Mouse (Mus musculus) left cerebral cortex, adult 2 months (tissue): ENCODE measurements around the gene Mob1a. TPM values are rescaled to one million over a fixed set of nuclear protein-coding genes. Genes with fewer than 3 reads are reported as not detected.

Experiments
- DNase-seq, 2 experiments: peaks; one replicate each; pipeline ENCODE4 v3.0.0; 2021 to 2022; ENCODE audit warnings: low spot score in 2 of 2, mixed read lengths in 1 of 2; ENCODE audit errors: extremely low spot score in 1 of 2
- H3K27ac ChIP-seq: fragments of 200-600 bp; 2 replicates; pipeline ENCODE4 v1.8.1; 2022
- H3K4me3 ChIP-seq: fragments of 200-600 bp; 2 replicates; pipeline ENCODE4 v1.8.1; 2022
- CTCF ChIP-seq: fragments of 200-600 bp; IDR thresholded peaks from 2 replicates; pipeline ENCODE4 v1.8.1; 2022; ENCODE audit warnings: antibody characterized with exemption, mild to moderate bottlenecking, moderate library complexity
- intact Hi-C: fragments of 180-260 bp; cut with DNase I; formaldehyde crosslinking; loops from one replicate; pipeline ENCODE4 v1.15.1; 2025
- total RNA-seq, 2 experiments: library from RNA; stranded (reverse); gene quantifications; 2 replicates each; pipeline ENCODE4 v1.2.3; 2021

The Mob1a gene
- total RNA-seq, 2 experiments from 2014 or later: 18.9 to 22.0 TPM

- Histone ChIP-seq H3K4me3 (no peak overlapping the region), H3K27ac (no peak overlapping the region)
- TF ChIP-seq CTCF: no peak
- intact Hi-C loops: no loop called here
- DNase-seq: no peak
Measured at GRCm38 (mm10) chr6:83347916-83348315, 22.1 kb downstream of the Mob1a start.

- peak within 1 kb of the TSS; percentile 93 for H3K27ac ChIP-seq
- H3K4me3 ChIP-seq: peak within 1 kb of the TSS; percentile 83
- DNase-seq: no peak
- no peak for TF ChIP-seq CTCF
- intact Hi-C loops: no loop called here
Measured at GRCm38 (mm10) chr6:83348873-83349272, 23.1 kb downstream of the Mob1a start, which contains the start of gene Bola3. TSS of gene Bola3 (plus strand) at chr6:83349147.

DNA sequence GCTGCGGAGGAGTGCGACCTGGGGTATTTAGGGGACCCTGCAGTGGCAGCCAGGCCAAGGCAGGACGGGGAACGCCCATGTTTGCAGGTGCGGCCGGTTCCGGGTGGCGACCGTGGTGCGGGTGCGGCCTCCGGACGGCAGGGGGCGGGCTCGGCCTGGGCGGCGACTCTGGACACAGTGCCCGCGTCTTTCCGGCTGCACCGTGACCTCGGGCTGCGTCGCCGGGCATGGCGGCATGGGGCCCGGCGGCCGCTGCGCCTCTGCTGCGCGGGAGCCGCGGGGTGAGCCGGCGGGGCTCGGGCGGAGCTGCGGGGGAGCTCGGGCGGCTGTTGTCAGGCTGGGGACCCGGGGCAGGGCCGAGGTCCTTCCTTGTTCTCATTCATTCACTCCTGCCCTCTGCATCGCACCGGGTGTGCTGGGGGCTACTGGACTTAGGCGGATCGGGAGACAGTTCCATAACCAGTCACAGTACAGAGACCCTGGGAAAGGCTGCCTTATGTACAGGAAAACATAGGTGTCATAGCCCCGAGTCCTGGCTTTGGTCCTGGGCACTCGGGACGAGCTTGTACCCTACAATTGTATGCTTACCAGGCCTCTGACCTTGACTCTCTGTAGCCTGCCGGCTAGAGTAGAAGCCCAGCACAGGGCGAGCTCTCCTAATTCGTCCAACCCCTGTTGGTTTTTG is 23.6 kb downstream of the Mob1a start:
- intact Hi-C loops: no loop called here
- peak overlapping the region; percentile 83 for H3K4me3 ChIP-seq
- peak overlapping the region; percentile 93 for H3K27ac ChIP-seq
- peak; percentile 91 to 96 for DNase-seq
- TF ChIP-seq CTCF: peak; percentile 90

DNA sequence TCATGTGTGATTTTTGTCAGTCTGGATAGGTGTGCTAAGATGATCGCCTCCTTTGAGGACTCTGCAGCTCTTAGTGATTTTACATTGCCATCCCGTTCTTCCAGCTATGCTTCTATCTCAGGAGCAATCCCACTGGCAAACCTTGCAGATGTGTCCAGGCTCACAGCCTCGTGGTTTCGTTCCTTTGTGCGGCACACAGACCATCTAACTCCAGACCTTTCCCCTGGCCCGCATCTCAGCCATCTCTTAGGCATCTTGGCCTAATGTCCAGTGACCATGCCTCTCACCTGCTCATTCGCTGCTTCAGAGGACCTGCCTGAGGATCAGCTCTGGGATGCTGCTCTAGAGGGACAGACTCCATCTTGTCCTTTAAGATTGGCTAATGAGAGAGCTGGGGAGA is 24.4 kb downstream of the Mob1a start:
- no peak for TF ChIP-seq CTCF
- peak overlapping the region; percentile 83 for H3K4me3 ChIP-seq
- intact Hi-C loops: no loop called here
- H3K27ac ChIP-seq: peak overlapping the region; percentile 93
- DNase-seq: no peak

- Histone ChIP-seq H3K4me3 (no peak overlapping the region), H3K27ac (no peak overlapping the region)
- TF ChIP-seq CTCF: no peak
- intact Hi-C loops: no loop called here
- no peak for DNase-seq
Measured at GRCm38 (mm10) chr6:83350851-83351405, 25.1 kb downstream of the Mob1a start.

DNA sequence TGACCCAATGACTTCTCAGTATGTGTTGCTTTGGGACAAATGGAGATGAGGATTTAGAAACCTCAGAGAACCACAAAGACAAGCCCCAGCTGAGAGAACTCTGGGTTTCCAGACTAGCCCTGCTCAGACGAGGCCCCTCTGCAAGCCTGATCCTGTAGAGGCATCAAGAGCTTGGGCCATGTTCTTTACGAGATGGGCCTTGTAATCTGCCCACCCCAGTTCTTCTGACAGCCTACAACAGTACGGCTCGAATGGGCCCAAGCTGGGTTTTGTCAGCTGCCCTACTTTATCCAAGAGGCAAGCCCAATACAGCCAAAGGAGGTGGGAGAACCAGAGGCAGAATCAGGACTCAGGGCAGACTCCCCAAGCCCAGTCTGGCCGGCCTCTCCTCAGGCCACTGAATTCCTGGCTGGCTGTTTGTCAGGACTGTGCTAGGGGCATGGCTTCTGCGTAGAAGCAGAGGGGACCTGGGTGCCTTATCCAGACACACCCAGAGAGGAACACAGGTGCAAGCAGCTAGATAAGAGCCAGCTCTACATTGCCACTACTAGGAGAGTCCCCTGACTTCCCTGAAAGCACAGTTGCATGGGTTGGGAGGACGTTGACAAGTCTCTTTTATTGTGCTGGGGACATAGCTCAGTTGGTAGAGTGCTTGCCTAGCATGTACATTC is 25.8 kb downstream of the Mob1a start:
- intact Hi-C loops: no loop called here
- Histone ChIP-seq H3K27ac (no peak overlapping the region), H3K4me3 (no peak overlapping the region)
- no peak for TF ChIP-seq CTCF
- no peak for DNase-seq

GRCm38 (mm10) chr6:83352666-83353410 is 27.0 kb downstream of the Mob1a start:
- Histone ChIP-seq H3K4me3 (no peak overlapping the region), H3K27ac (no peak overlapping the region)
- no peak for DNase-seq
- intact Hi-C loops: no loop called here
- no peak for TF ChIP-seq CTCF

DNA sequence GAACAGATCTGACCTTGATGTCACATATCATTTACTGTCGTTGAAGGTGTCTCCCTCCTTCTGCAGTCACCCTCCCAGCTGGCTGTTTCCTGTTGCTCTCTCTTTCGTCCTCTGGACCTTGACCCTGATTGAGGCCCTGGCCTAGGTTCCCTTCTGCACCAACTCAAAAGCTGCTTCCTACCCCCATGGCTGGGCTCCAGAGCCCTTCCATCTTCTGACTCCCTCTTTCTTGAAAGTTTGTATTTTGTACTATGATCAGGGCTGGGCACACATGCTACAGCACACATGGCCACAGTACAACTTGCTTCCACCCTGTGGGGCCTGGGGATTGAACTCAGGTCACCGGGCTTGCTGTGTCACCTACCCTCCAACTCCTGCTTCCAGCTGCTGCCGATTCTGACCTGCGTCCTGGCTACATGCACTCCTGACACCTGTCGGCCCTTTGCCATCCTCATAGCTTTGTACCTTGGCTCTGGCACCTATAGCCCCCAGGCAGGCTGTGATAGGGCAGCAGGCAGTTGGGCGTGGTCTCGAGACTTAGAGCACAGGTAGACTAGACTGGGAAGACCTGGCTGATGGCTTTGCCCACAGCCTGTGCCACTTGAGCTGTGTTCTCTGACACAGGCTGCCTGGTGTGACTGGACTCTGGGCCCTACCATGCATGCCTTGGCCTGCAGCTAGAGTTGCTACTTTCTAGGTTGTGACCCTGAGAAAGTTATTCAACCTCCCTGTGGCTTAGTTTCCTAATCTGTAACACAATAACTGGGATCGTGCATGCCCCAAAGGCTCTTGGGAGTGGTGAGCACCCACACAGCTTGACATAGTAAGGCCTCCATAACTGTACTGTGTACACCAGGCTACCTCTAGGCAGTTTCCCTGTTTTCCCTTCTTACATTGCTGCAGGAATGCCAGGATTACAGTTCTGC is 29.3 kb downstream of the Mob1a start:
- no peak for DNase-seq
- intact Hi-C loops: loop anchor here (5.0 kb wide), 2 partner anchors 212 to 317 kb away; no protein-coding TSS in a partner anchor
- no peak for TF ChIP-seq CTCF
- Histone ChIP-seq H3K4me3 (no peak overlapping the region), H3K27ac (no peak overlapping the region)

GRCm38 (mm10) chr6:83356569-83357138 is 30.8 kb downstream of the Mob1a start:
- intact Hi-C loops: loop anchor here (1.0 to 5.0 kb wide), 4 partner anchors 82 to 316 kb away; no protein-coding TSS in a partner anchor
- Histone ChIP-seq H3K4me3 (no peak overlapping the region), H3K27ac (no peak overlapping the region)
- peak; percentile 83 to 89 for DNase-seq
- TF ChIP-seq CTCF: peak; percentile 93

DNA sequence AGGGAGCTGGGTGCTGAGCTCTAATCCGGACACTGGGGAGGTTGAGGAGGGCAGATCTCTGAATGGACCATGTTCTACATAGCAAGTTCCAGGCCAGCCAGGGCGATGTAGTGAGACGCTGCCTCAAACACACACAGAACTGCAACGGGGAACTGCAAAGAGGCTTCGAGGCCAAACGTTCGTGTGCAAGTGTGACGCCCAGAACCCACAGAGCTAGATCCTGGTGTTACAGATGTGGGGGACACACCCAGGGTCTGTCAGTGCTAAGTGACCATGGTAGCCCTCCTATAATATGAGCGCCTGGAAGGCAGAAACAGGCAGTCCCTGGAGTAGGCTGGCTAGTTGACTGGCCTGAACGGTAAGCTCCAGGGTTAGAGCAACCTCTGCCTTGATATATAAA is 31.6 kb downstream of the Mob1a start:
- no peak for TF ChIP-seq CTCF
- H3K27ac ChIP-seq: no peak overlapping the region
- intact Hi-C loops: loop anchor here (5.0 kb wide), 2 partner anchors 210 to 315 kb away; no protein-coding TSS in a partner anchor
- no peak for DNase-seq
- no peak overlapping the region for H3K4me3 ChIP-seq
